Mouse (Mus musculus) E14TG2a.4 (cell line): ENCODE measurements around the gene Hps4.

Experiments
- CTCF ChIP-seq: conservative IDR thresholded peaks from 2 replicates; pipeline ENCODE4 v1.5.1; 2014; ENCODE audit warnings: low read length
- NANOG ChIP-seq: IDR thresholded peaks from 2 replicates; pipeline ENCODE4 v1.6.1; 2014; ENCODE audit warnings: borderline replicate concordance, low read length, mixed read lengths
- POU5F1 ChIP-seq: IDR thresholded peaks from 2 replicates; pipeline ENCODE4 v1.6.1; 2014; ENCODE audit warnings: low read length, borderline replicate concordance

GRCm38 (mm10) chr5:112299399-112299798 is 43.5 kb upstream of the Hps4 start:
- no peak for TF ChIP-seq CTCF
- TF ChIP-seq POU5F1 = no peak
- TF ChIP-seq NANOG = no peak
